Mouse (Mus musculus) kidney, adult 11 months (tissue): ENCODE results near the gene Ppp2r2c.

Experiments used
- DNase-seq: peaks from one replicate; pipeline ENCODE4 v3.0.0; 2022

The Ppp2r2c gene

GRCm38 (mm10) chr5:36868266-36869090 lies at the start of gene Ppp2r2c:
Ppp2r2c (plus strand) TSS chr5:36868513.
- no peak for DNase-seq

- no peak for DNase-seq
Observed at GRCm38 (mm10) chr5:36819742-36820141, 48.6 kb upstream of the Ppp2r2c start.

GRCm38 (mm10) chr5:36820142-36820541 lies 48.2 kb upstream of the Ppp2r2c start:
- no peak for DNase-seq

GRCm38 (mm10) chr5:36822907-36823306 lies 45.4 kb upstream of the Ppp2r2c start:
- DNase-seq: no peak

GRCm38 (mm10) chr5:36829098-36829497 lies 39.2 kb upstream of the Ppp2r2c start:
- no peak for DNase-seq

- peak; percentile 87 for DNase-seq
Observed at GRCm38 (mm10) chr5:36829913-36830879, 38.1 kb upstream of the Ppp2r2c start, which contains the start of gene Man2b2. Man2b2 (minus strand) TSS chr5:36830653.

- DNase-seq: no peak
Observed at GRCm38 (mm10) chr5:36831272-36831671, 37.0 kb upstream of the Ppp2r2c start.

- DNase-seq: no peak
Observed at GRCm38 (mm10) chr5:36835933-36836332, 32.4 kb upstream of the Ppp2r2c start.

- DNase-seq: no peak
Observed at GRCm38 (mm10) chr5:36839032-36839431, 29.3 kb upstream of the Ppp2r2c start.

- DNase-seq: no peak
Observed at GRCm38 (mm10) chr5:36839602-36840001, 28.7 kb upstream of the Ppp2r2c start.

- no peak for DNase-seq
Observed at GRCm38 (mm10) chr5:36840092-36840491, 28.2 kb upstream of the Ppp2r2c start.

GRCm38 (mm10) chr5:36841701-36842100 lies 26.6 kb upstream of the Ppp2r2c start:
- DNase-seq: no peak

- no peak for DNase-seq
Observed at GRCm38 (mm10) chr5:36844490-36844889, 23.8 kb upstream of the Ppp2r2c start.

GRCm38 (mm10) chr5:36851572-36851971 lies 16.7 kb upstream of the Ppp2r2c start:
- DNase-seq: no peak

- DNase-seq: no peak
Observed at GRCm38 (mm10) chr5:36855180-36855579, 13.1 kb upstream of the Ppp2r2c start.

GRCm38 (mm10) chr5:36856529-36856928 lies 11.8 kb upstream of the Ppp2r2c start:
- no peak for DNase-seq

- no peak for DNase-seq
Observed at GRCm38 (mm10) chr5:36857546-36857945, 10.8 kb upstream of the Ppp2r2c start.

GRCm38 (mm10) chr5:36861084-36861483 lies 7.2 kb upstream of the Ppp2r2c start:
- no peak for DNase-seq

- no peak for DNase-seq
Observed at GRCm38 (mm10) chr5:36866701-36867250, 1.5 kb upstream of the Ppp2r2c start.

- DNase-seq: no peak
Observed at GRCm38 (mm10) chr5:36867561-36867960, 752 bp upstream of the Ppp2r2c start.

- no peak for DNase-seq
Observed at GRCm38 (mm10) chr5:36869186-36869577, 869 bp downstream of the Ppp2r2c start.

GRCm38 (mm10) chr5:36869578-36870236 lies 1.4 kb downstream of the Ppp2r2c start:
- no peak for DNase-seq

GRCm38 (mm10) chr5:36870916-36871315 lies 2.6 kb downstream of the Ppp2r2c start:
- DNase-seq: no peak
